Mouse (Mus musculus): Measurements from ENCODE around the gene Hdac8. TPM values are rescaled to one million over a fixed set of nuclear protein-coding genes. Genes with fewer than 3 reads are reported as not detected.

Gene Hdac8
- polyA plus RNA-seq (2016; fragmentation: Nextera tagmentation; extraction: Ambion mirVana), result 8.1 and 8.9 TPM in 2 replicates

DNA sequence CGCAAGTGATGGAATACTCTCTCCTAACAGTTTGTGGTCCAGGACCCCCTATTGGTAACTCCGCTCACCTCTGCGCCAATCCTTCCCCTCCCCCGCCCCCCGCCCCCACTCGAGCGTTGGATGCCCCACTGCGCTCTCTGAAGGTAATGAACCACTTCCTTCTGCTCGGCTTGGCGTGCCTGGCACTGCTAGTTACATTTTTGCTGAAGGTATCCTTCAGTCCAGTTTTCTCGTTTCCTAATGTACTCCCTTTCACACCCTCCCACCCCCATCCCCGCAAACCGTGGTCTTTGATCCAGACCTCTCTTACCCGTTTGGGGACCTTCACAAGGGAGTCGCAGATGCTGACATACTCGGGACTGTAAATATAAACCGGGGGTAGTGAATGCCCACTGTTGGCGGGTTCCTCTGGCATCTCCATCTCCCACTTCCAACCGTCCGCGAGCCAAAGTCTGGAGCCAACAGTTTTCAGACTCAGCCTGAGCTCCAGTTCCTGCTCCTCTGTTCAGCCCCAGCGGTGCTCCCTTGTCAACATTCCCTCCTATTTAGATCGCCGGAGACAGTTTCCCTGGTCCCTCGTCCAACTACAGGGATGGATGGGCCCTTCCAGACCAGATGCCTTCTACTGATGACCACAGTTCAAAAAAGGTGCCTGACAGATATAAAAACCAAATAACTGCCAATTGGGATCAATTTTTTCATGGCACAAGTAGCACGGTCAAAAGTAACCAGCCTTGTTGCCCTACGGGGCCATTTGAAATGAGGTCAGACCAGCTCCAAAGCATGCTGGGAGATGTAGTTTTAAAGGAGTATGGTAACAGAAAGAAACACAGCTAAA lies at the start of gene Hdac8:
Gene Hdac8 (minus strand): TSS at position 716 of the 838 bp plus-strand sequence.
- Histone ChIP-seq H3K4me1 (no peaks in the 10 kb centered on the region), H3K9me3 (no peaks in the 10 kb centered on the region)
- 19% methylated on average over 27 of the region's 27 CpGs for WGBS

DNA sequence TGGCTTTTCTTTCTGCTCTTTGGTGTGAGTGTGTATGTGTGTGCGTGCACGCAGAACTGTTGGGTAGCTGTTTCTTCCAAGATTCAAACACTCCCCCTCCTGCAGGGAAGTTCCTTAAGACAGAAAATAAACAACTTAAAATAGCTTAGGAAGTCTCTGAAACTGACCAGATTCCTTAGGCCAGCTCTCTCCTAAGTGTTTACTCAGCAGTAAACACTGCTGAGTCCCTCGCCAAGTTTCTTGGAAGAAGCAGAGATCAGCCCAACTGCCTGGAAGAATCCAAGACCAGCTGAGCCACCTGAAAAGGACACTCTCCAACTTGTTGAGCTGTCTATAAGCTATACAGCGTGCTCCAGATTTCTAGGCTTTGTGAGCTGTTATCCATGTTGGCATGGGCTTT lies 4.0 kb upstream of the Hdac8 start:
- no peaks in the 10 kb centered on the region for H3K36me3 ChIP-seq (replicated peaks)
- 81% methylated on average over 4 of the region's 4 CpGs for WGBS
- DNase-seq (ENCODE audit: extremely low spot score, low spot score), result no peak
- no peak overlapping the region for H3K4me3 ChIP-seq
- H3K4me1 ChIP-seq, result no peaks in the 10 kb centered on the region
- no peak overlapping the region for H3K27ac ChIP-seq
- H3K9me3 ChIP-seq, result no peaks in the 10 kb centered on the region
- peaks cover 90% of the 10 kb centered on the region for H3K27me3 ChIP-seq (ENCODE audit: poor library complexity, severe bottlenecking)

More for the DNA sequence above, at the start of gene Hdac8:
- Histone ChIP-seq H3K27me3 (ENCODE audit: poor library complexity, severe bottlenecking) (peaks cover 83% of the 10 kb centered on the region), H3K27ac (peak within 1 kb of the TSS; percentile 79), H3K4me3 (peak within 1 kb of the TSS; percentile 60), H3K36me3 (replicated peaks) (no peaks in the 10 kb centered on the region)
- DNase-seq (ENCODE audit: extremely low spot score, low spot score), result peak; percentile 41

DNA sequence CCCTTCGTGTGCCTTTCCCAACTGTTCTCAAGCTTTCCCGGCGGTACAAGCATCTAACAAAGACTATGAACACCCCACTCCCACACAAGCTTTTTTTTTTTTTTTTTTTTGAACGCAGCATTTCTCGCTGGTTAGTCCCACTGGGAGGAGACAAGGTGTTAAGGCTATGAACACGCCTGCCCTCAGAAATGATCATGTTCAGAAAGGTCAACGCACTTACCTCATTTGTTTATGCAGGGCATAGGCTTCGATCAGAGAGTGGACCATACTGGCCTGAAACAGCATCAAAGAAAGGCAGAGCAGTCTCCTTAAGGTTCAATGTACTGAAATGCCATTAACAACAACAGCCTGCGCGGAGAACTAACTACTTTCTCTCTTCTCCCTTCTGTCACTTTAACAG lies 980 bp downstream of the Hdac8 start:
- Histone ChIP-seq H3K4me1 (no peaks in the 10 kb centered on the region), H3K9me3 (no peaks in the 10 kb centered on the region), H3K27ac (peak overlapping the region; percentile 79; the same call in 1 of the 2 replicates), H3K36me3 (replicated peaks) (peaks cover 2% of the 10 kb centered on the region; the same call in 1 of the 2 replicates), H3K27me3 (ENCODE audit: poor library complexity, severe bottlenecking) (peaks cover 82% of the 10 kb centered on the region), H3K4me3 (peak overlapping the region; percentile 60)
- 39% methylated on average over 10 of the region's 10 CpGs for WGBS
- no peak for DNase-seq (ENCODE audit: extremely low spot score, low spot score)

DNA sequence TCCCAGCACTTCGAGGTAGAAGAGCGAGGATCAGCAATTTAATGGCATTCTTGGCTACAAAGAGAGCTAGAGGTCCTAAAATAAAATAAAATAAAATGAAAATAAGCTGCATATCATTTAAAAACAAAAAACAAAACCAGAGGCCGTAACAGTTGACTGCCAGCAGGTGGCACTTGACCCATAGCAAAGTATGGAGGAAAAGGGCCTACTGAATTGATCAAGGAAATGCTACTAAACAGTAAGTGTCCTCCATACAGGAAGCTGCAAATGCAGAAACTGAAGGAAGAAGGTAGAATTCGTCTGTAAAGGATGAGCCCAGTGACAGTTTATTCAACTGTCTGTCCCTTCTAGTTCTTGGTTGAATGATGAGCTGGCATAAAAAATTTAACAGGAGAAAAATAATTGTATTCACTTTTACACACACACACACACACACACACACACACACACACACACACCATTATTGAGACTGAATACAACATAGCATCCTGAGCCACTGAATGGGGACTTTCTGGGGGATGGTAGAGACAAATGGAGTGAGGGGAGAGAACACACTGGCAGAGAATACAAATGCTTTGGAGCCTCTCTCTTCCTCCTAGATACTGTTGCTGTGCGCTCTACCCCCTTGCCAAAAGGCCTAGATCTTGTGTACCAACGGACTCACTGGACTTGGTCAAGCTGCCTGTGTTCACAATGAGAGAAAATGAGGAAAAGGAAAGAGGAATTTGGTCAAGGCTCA lies 11.0 kb downstream of the Hdac8 start:
- Histone ChIP-seq H3K9me3 (no peaks in the 10 kb centered on the region), H3K27me3 (ENCODE audit: poor library complexity, severe bottlenecking) (peaks cover 69% of the 10 kb centered on the region), H3K36me3 (replicated peaks) (peaks cover 10% of the 10 kb centered on the region), H3K4me1 (no peaks in the 10 kb centered on the region), H3K4me3 (no peak overlapping the region), H3K27ac (no peak overlapping the region)
- DNase-seq (ENCODE audit: extremely low spot score, low spot score), result no peak
- WGBS, result 73% methylated on average over 6 of the region's 6 CpGs

DNA sequence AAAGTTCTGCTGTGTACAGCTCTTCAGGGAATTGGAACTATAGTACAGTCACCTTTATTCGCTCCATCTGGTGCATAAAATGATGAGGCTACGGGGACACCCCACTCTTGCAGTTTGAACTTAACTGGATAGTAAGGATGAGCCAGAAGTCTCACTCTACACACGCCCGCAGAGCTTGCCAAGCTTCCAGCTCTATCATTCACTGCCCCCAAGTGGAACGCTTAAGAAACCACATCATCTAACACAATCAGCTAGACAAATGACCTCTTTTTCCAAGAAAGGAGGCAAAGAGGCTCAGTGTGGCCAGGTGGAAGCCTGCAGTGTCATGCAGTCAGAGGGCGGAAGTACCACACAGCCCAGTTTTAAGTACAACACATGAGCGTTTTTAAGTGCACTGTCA lies 19.6 kb downstream of the Hdac8 start:
- no peaks in the 10 kb centered on the region for H3K9me3 ChIP-seq
- no peak overlapping the region for H3K4me3 ChIP-seq
- no peaks in the 10 kb centered on the region for H3K36me3 ChIP-seq (replicated peaks)
- H3K27me3 ChIP-seq (ENCODE audit: poor library complexity, severe bottlenecking), result peaks cover 79% of the 10 kb centered on the region
- 80% methylated on average over 7 of the region's 7 CpGs for WGBS
- no peak overlapping the region for H3K27ac ChIP-seq
- no peak for DNase-seq (ENCODE audit: extremely low spot score, low spot score)
- H3K4me1 ChIP-seq, result no peaks in the 10 kb centered on the region

DNA sequence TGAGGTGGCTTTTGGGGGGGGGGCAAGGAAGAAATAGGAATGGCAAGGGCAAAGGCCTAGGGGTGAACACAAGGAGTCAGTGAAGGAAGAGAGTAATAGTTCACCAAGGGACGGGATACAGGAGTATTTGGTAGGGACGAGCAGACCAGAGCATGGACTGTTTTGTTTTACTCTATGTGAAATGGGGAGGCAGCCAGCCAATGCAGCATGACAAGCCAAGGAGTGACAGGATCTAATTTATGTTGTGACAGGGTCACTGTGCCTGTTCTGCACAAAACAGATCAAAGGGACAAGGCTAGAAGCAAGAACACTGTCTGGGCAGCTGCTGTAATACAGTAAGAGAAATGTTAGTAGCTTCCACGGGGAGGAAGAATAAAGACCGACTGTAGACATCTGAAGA lies 25.5 kb downstream of the Hdac8 start:
- Histone ChIP-seq H3K27ac (no peak overlapping the region), H3K27me3 (ENCODE audit: poor library complexity, severe bottlenecking) (peaks cover 61% of the 10 kb centered on the region), H3K4me3 (no peak overlapping the region), H3K4me1 (no peaks in the 10 kb centered on the region), H3K36me3 (replicated peaks) (no peaks in the 10 kb centered on the region), H3K9me3 (no peaks in the 10 kb centered on the region)
- no peak for DNase-seq (ENCODE audit: extremely low spot score, low spot score)
- 86% methylated on average over 4 of the region's 4 CpGs for WGBS

DNA sequence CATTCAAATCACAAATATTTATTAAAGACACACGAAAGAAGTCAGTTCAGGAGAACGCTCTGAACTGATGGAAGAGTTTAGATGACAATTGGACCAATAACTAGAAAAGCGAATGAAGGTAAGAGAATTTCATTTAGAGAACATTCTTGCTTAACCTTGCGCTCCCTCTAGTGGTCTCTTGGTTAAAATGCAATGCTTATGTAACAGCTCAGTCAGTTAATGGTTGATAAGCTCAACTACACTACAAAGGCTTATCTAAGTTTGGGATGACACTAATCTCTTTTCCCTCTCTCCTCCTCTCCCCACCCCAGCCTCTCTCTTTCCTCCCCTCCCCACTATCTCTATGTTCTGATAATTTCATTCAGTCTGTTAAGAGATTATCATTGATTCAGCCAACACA lies 26.2 kb downstream of the Hdac8 start:
- WGBS, result 38% methylated on average over 4 of the region's 4 CpGs
- no peaks in the 10 kb centered on the region for H3K36me3 ChIP-seq (replicated peaks)
- H3K9me3 ChIP-seq, result no peaks in the 10 kb centered on the region
- H3K27me3 ChIP-seq (ENCODE audit: poor library complexity, severe bottlenecking), result peaks cover 60% of the 10 kb centered on the region
- H3K4me3 ChIP-seq, result no peak overlapping the region
- no peak overlapping the region for H3K27ac ChIP-seq
- DNase-seq (ENCODE audit: extremely low spot score, low spot score), result no peak
- no peaks in the 10 kb centered on the region for H3K4me1 ChIP-seq

DNA sequence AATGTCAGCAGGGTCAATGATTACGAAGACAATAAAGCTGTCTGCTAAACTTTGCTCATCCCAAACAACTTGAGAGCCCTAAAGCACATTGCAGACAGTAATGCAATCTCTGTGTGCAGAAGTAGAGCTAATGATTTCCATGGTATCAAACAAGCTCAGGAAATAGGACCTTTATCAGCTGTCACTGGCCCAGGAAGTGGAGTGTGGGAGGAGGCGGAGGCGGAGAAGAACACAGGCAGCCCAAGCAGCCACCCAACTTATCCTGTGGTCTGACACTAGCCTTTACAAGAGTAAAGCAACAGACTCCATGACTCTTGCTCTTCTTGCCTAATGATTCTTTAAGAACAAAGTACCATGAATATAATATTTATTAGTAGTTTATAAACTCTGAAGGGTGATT lies 26.7 kb downstream of the Hdac8 start:
- Histone ChIP-seq H3K36me3 (replicated peaks) (no peaks in the 10 kb centered on the region), H3K27me3 (ENCODE audit: poor library complexity, severe bottlenecking) (peaks cover 56% of the 10 kb centered on the region), H3K27ac (no peak overlapping the region), H3K4me1 (no peaks in the 10 kb centered on the region), H3K9me3 (no peaks in the 10 kb centered on the region), H3K4me3 (no peak overlapping the region)
- DNase-seq (ENCODE audit: extremely low spot score, low spot score), result no peak
- 87% methylated on average over 3 of the region's 3 CpGs for WGBS

DNA sequence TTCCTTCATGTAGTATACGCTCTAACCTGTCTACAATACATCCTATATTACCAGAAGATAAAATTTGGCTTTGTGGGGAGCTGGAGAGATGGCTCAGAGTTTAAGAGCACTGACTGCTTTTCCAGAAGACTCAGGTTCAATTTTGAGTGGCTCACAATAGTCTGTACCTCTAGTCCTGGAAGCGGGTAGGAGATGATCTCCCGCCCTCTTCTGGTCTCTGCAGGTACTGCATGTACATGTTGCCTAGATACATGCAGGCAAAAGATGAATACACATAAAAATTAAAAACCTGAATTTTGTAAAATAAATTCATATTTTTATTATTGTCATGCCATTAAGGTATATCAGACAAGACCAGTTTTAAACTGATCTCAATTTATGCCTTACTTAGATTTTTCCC lies 28.4 kb downstream of the Hdac8 start:
- Histone ChIP-seq H3K27me3 (ENCODE audit: poor library complexity, severe bottlenecking) (peaks cover 51% of the 10 kb centered on the region), H3K36me3 (replicated peaks) (no peaks in the 10 kb centered on the region), H3K9me3 (no peaks in the 10 kb centered on the region), H3K27ac (no peak overlapping the region), H3K4me3 (no peak overlapping the region), H3K4me1 (no peaks in the 10 kb centered on the region)
- 31% methylated on average over 3 of the region's 3 CpGs for WGBS
- DNase-seq (ENCODE audit: extremely low spot score, low spot score), result peak; percentile 53

DNA sequence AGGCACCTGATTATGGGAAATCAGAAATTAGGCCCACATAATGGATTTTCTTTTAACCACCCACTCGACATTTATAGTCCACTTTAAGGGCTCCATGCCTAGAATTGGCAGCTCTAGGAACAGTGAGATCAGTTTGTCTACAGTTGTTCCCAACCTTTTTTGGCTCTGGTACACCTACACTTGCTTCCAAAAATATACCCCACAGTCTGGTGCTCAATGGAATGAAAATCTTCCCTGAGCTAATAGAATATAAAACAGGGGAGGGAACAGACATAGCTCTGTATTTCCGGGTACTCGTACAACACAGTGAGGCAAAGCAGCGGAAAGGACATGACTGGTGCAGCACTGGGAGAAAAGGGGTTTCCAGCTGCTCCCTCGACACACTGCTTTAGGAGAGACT lies 29.6 kb downstream of the Hdac8 start:
- no peak overlapping the region for H3K4me3 ChIP-seq

DNA sequence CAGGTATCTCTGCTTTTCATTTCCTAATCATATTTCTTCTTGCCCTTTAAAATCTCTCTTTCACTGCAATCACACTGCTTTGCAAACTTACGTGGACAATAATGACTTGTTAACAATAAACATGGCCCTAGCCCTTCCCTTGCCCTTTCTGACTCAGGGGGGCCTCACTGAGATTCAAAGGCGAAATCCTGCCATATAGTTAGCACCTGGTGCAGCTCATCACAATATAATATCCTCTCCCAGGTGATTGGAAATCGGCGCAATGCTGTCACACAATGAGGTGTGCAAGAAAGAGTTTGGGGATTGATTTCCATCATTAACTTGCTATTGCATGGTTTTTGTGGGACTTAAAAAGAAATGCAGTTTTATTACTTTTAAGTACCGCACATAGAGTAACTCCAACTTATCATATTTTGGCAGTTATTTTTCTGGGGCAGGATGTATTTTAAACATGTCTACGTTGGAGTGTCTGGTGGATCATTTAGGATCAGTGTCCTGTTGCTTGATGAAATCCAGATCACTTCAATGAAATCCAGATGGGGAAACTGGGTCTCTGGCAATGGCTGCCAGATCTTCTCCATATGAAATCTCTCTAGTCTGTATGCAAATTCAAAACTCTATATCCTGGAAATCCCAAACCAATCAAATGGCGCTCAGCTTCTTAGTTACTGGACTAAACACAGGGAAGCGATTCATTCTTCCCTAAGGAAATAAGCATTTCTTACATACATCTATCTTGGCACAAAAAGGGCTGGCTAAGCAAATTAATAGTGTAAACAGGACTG lies 86.6 kb downstream of the Hdac8 start:
- WGBS, result 85% methylated on average over 8 of the region's 8 CpGs
- Histone ChIP-seq H3K9me3 (no peaks in the 10 kb centered on the region), H3K4me3 (no peak overlapping the region), H3K27me3 (ENCODE audit: poor library complexity, severe bottlenecking) (peaks cover 99% of the 10 kb centered on the region), H3K36me3 (replicated peaks) (no peaks in the 10 kb centered on the region), H3K27ac (no peak overlapping the region), H3K4me1 (peaks cover 9% of the 10 kb centered on the region)
- no peak for DNase-seq (ENCODE audit: extremely low spot score, low spot score)

More for the DNA sequence above, 29.6 kb downstream of the Hdac8 start:
- H3K27me3 ChIP-seq (ENCODE audit: poor library complexity, severe bottlenecking), result peaks cover 52% of the 10 kb centered on the region
- no peak for DNase-seq (ENCODE audit: extremely low spot score, low spot score)
- H3K9me3 ChIP-seq, result no peaks in the 10 kb centered on the region
- no peaks in the 10 kb centered on the region for H3K4me1 ChIP-seq
- 88% methylated on average over 5 of the region's 5 CpGs for WGBS
- no peaks in the 10 kb centered on the region for H3K36me3 ChIP-seq (replicated peaks)
- no peak overlapping the region for H3K27ac ChIP-seq

DNA sequence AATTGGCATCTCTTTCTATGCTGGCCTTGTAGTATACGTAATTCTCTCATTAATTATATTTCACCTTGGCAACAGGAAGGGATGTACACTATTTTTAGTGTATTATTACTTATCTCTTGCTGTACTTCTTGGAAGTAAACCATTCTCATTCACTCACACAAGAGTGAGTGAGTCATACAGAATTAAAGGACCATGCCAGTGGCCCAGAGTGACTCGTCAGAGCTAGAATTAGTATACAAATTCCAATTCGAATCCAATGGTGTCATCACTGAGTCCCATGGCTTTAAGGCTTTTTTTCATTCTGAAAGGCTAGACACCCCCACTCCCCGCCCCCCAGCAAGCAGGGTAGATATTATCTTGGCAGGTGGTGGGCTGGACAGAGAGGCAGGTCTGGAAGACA lies 88.2 kb downstream of the Hdac8 start:
- H3K4me3 ChIP-seq, result no peak overlapping the region
- H3K4me1 ChIP-seq, result peaks cover 9% of the 10 kb centered on the region
- peaks cover 93% of the 10 kb centered on the region for H3K27me3 ChIP-seq (ENCODE audit: poor library complexity, severe bottlenecking)
- H3K27ac ChIP-seq, result no peak overlapping the region
- WGBS, result 80% methylated on average over 4 of the region's 4 CpGs
- no peak for DNase-seq (ENCODE audit: extremely low spot score, low spot score)
- H3K36me3 ChIP-seq (replicated peaks), result no peaks in the 10 kb centered on the region
- no peaks in the 10 kb centered on the region for H3K9me3 ChIP-seq

All from forebrain, embryonic 10.5 days (tissue).